Mouse (Mus musculus): ENCODE results near the gene Ndufb11.

DNA sequence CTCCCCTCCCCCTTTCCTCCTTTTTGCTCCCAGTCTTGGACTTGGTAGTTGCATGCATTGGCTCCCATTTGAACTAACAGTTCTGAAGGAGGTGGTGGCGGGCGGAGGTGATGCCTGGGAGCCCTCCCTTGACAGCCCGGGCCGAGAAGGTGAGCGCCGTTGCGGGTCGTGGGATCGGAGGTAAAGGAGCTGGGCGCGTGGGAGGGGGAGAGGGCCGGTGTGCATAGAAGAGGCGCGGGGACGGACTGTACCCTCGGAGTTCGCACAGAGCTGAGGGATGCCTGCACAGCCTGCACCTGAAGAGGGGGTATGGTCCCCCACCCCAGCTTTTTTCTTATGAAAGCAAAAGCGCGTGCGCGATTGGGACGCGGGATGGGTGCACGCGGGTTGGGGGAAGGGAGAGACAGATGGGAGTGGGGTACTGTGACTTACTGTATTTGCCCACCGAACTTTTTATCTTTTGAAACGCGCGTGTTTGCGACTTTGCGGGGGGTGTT is 532 bp upstream of the Ndufb11 start:
- TF ChIP-seq E2F4 (IDR thresholded peaks at IDR 0.05; ENCODE audit: insufficient replicate concordance, low read depth, low read length) (no peak), CHD2 (IDR thresholded peaks at IDR 0.05; ENCODE audit: low read length) (no peak), SIN3A (IDR thresholded peaks at IDR 0.05; ENCODE audit: low read length) (no peak)

Data from CH12.LX (cell line).